In genomic region chr10:111723885-111724284, GRCm38 (mm10) we compare ENCODE assay signal across 26 mouse cellular contexts.
"Had no signal": no experiment of that assay in that cellular context is flagged by ENCODE, and none has a peak within 500 bp of the region (broad histone marks: within the 10 kb centered on the region; RNA-seq: fewer than 3 reads in every experiment).

No protein-coding gene starts in this region.

- H3K27me3 ChIP-seq: heart, embryonic 13.5 days; heart, embryonic 15.5 days; hindbrain, embryonic 12.5 days; intestine, embryonic 15.5 days; limb, embryonic 13.5 days; limb, embryonic 15.5 days; liver, embryonic 12.5 days had no signal

- H3K9ac ChIP-seq: heart, embryonic 13.5 days; heart, embryonic 15.5 days; hindbrain, embryonic 12.5 days; hindbrain, embryonic 14.5 days; intestine, embryonic 15.5 days; limb, embryonic 13.5 days; limb, embryonic 15.5 days; liver, embryonic 12.5 days; liver, embryonic 14.5 days had no signal

- H3K4me2 ChIP-seq: heart, embryonic 11.5 days; heart, embryonic 13.5 days; heart, embryonic 15.5 days; hindbrain, embryonic 12.5 days; hindbrain, embryonic 14.5 days; intestine, embryonic 15.5 days; limb, embryonic 13.5 days; limb, embryonic 15.5 days; liver, embryonic 12.5 days had no signal

- H3K27ac ChIP-seq: gastrocnemius, adult 2 months; heart, adult 2 months; heart, embryonic 13.5 days; heart, embryonic 15.5 days; hindbrain, embryonic 10.5 days; hindbrain, embryonic 12.5 days; hindbrain, embryonic 14.5 days; intestine, embryonic 15.5 days; limb, embryonic 13.5 days; limb, embryonic 15.5 days; liver, embryonic 12.5 days; liver, embryonic 14.5 days had no signal

- ATAC-seq: hindbrain, embryonic 16.5 days; inflammation-experienced regulatory T-cells, adult 6 months; intestine, embryonic 15.5 days; intestine, postnatal 0 days; liver, embryonic 12.5 days had no signal

- H3K9me3 ChIP-seq: heart, embryonic 13.5 days; heart, embryonic 15.5 days; hindbrain, embryonic 10.5 days; hindbrain, embryonic 12.5 days; intestine, embryonic 15.5 days; limb, embryonic 13.5 days; limb, embryonic 15.5 days; liver, embryonic 12.5 days had no signal

- H3K4me1 ChIP-seq: hindbrain, embryonic 12.5 days; intestine, embryonic 15.5 days; liver, embryonic 12.5 days had no signal

- H3K4me3 ChIP-seq: gastrocnemius, adult 2 months; heart, adult 2 months; heart, embryonic 13.5 days; heart, embryonic 15.5 days; hindbrain, embryonic 10.5 days; hindbrain, embryonic 12.5 days; intestine, embryonic 15.5 days; limb, embryonic 13.5 days; limb, embryonic 15.5 days; liver, embryonic 12.5 days had no signal

- DNase-seq: gastrocnemius, adult 2 months; gastrocnemius, postnatal 10 days; gastrocnemius, postnatal 25 days; heart, adult 2 months; heart, postnatal 4 days; kidney, adult 18-20 months; kidney, adult 8-10 months; kidney, postnatal 10 days; kidney, postnatal 25 days; layer of hippocampus, adult 9-11 months; layer of hippocampus, postnatal 36 days; left cerebral cortex, postnatal 4 days had no signal

- H3K36me3 ChIP-seq: heart, embryonic 13.5 days; heart, embryonic 15.5 days; hindbrain, embryonic 10.5 days; hindbrain, embryonic 12.5 days; intestine, embryonic 15.5 days; limb, embryonic 13.5 days; limb, embryonic 15.5 days; liver, embryonic 12.5 days had no signal
